Mouse (Mus musculus): ENCODE measurements around the gene Rpl18.

DNA sequence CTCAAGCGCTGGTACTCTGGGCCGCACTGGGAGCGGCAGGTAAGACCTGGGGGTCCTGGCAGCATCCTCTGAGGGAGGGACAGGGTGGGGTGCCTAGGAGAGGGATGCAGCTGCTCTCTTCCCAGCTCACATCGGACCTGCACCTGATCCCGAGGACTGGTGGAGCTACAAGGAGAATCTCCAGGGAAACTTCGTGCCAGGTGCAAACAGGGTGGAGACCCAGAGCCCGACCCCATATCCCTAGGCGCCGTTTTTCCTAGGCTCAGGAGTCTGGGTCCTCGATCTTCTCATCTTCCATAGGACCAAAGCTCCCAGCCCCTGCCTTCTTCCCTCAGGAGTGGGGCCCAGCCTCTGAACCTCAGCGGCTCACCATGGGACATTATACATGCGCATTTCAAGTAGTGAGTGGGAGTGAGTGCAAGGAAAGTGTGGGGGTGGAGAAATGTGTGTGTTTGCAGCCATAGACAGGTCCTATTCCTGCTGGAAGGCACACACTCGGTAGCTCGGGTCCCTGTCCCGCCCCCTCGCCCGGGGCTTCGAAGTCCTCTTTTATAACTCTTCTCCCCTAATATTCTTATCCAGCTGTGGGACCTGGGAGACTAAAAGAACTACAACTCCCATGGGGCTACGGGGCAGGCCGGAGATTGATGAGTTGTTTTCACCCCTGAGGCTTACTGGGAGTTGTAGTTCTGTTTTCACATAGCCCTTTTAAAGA, 14.8 kb upstream of the Rpl18 start:
- no peak for TF ChIP-seq POLR2A (IDR thresholded peaks at IDR 0.05; ENCODE audit: low read depth, low read length)
- TF ChIP-seq CTCF (IDR thresholded peaks at IDR 0.05; ENCODE audit: extremely low read depth, insufficient read depth, insufficient read length, insufficient replicate concordance), result no peak

All from spleen, adult 2 months (tissue).